Mouse (Mus musculus): ENCODE results near the gene Myom3.
"Not testable (repeated sequence)": the region's sequence is repeated elsewhere in the genome, so short reads cannot be mapped to it uniquely, and the experiment has no call there.

The Myom3 gene

GRCm38 (mm10) chr4:135759356-135759976 is at the start of gene Myom3:
Gene Myom3, plus strand, starts transcription at chr4:135759715.
- no peak for ATAC-seq (ENCODE audit: low TSS enrichment)

GRCm38 (mm10) chr4:135710392-135710791 is 49.1 kb upstream of the Myom3 start:
- ATAC-seq (ENCODE audit: low TSS enrichment), result no peak

GRCm38 (mm10) chr4:135714776-135715175 is 44.7 kb upstream of the Myom3 start:
- ATAC-seq (ENCODE audit: low TSS enrichment), result peak; percentile 77

- not testable (repeated sequence) for ATAC-seq (ENCODE audit: low TSS enrichment)
Measured at GRCm38 (mm10) chr4:135716438-135716837, 43.1 kb upstream of the Myom3 start.

GRCm38 (mm10) chr4:135722540-135723290 is 36.8 kb upstream of the Myom3 start:
- no peak for ATAC-seq (ENCODE audit: low TSS enrichment)

- ATAC-seq (ENCODE audit: low TSS enrichment), result no peak
Measured at GRCm38 (mm10) chr4:135726416-135726815, 33.1 kb upstream of the Myom3 start.

GRCm38 (mm10) chr4:135727817-135728216 is 31.7 kb upstream of the Myom3 start, which contains the start of gene Il22ra1:
Gene Il22ra1, plus strand, starts transcription at chr4:135728172.
- ATAC-seq (ENCODE audit: low TSS enrichment), result no peak

GRCm38 (mm10) chr4:135730204-135730603 is 29.3 kb upstream of the Myom3 start:
- ATAC-seq (ENCODE audit: low TSS enrichment), result 0 out of 2 replicates have a peak, but pooled peaks have one; percentile 41

GRCm38 (mm10) chr4:135730951-135731350 is 28.6 kb upstream of the Myom3 start:
- no peak for ATAC-seq (ENCODE audit: low TSS enrichment)

GRCm38 (mm10) chr4:135733901-135734300 is 25.6 kb upstream of the Myom3 start:
- no peak for ATAC-seq (ENCODE audit: low TSS enrichment)

- ATAC-seq (ENCODE audit: low TSS enrichment), result no peak
Measured at GRCm38 (mm10) chr4:135736903-135737302, 22.6 kb upstream of the Myom3 start.

- no peak for ATAC-seq (ENCODE audit: low TSS enrichment)
Measured at GRCm38 (mm10) chr4:135738237-135738636, 21.3 kb upstream of the Myom3 start.

GRCm38 (mm10) chr4:135739148-135739547 is 20.4 kb upstream of the Myom3 start:
- no peak for ATAC-seq (ENCODE audit: low TSS enrichment)

- no peak for ATAC-seq (ENCODE audit: low TSS enrichment)
Measured at GRCm38 (mm10) chr4:135739672-135740071, 19.8 kb upstream of the Myom3 start.

- no peak for ATAC-seq (ENCODE audit: low TSS enrichment)
Measured at GRCm38 (mm10) chr4:135743520-135743919, 16.0 kb upstream of the Myom3 start.

GRCm38 (mm10) chr4:135744726-135745448 is 14.6 kb upstream of the Myom3 start:
- no peak for ATAC-seq (ENCODE audit: low TSS enrichment)

- no peak for ATAC-seq (ENCODE audit: low TSS enrichment)
Measured at GRCm38 (mm10) chr4:135745613-135746012, 13.9 kb upstream of the Myom3 start.

- no peak for ATAC-seq (ENCODE audit: low TSS enrichment)
Measured at GRCm38 (mm10) chr4:135750896-135751295, 8.6 kb upstream of the Myom3 start.

GRCm38 (mm10) chr4:135752106-135752778 is 7.3 kb upstream of the Myom3 start:
- ATAC-seq (ENCODE audit: low TSS enrichment), result no peak

GRCm38 (mm10) chr4:135752779-135753164 is 6.7 kb upstream of the Myom3 start:
- ATAC-seq (ENCODE audit: low TSS enrichment), result no peak

- ATAC-seq (ENCODE audit: low TSS enrichment), result no peak
Measured at GRCm38 (mm10) chr4:135758331-135758730, 1.2 kb upstream of the Myom3 start.

- ATAC-seq (ENCODE audit: low TSS enrichment), result no peak
Measured at GRCm38 (mm10) chr4:135758825-135759224, 690 bp upstream of the Myom3 start.

All from frontal cortex, adult (tissue).